Mouse (Mus musculus) embryo, embryonic 10 days (tissue): ENCODE results near the gene 4931406P16Rik.
"Not testable (repeated sequence)": the region's sequence is repeated elsewhere in the genome, so short reads cannot be mapped to it uniquely, and the experiment has no call there.

Experiments
- DNase-seq: peaks from one replicate; pipeline ENCODE4 v3.0.0-alpha.2; 2015; ENCODE audit warnings: low spot score

4931406P16Rik gene

GRCm38 (mm10) chr7:34208027-34208745, 105.2 kb downstream of the 4931406P16Rik start:
- DNase-seq, result no peak

- no peak for DNase-seq
Measured at GRCm38 (mm10) chr7:34206331-34206730, 107.0 kb downstream of the 4931406P16Rik start.

DNA sequence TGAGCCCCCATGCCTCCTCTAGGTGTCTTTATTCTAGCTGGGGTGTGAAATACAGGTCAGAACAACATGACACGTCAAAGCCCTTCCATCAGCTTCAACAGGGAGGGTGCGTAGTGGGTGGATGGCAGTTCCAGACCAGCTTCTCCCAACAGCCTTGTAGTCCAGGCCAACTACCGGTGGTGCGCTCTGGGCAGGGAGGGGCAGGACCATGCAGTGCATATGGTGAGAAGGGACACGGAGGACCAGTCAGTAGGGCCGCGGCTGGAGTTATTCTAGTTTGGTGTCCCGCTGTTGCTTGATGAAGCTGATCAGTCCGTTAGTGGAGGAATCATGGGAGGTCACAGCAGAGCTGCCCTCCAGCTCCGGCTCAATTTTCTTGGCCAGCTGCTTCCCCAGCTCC, 111.2 kb downstream of the 4931406P16Rik start:
- DNase-seq, result not testable (repeated sequence)

GRCm38 (mm10) chr7:34200829-34201228, 112.5 kb downstream of the 4931406P16Rik start:
- no peak for DNase-seq

DNA sequence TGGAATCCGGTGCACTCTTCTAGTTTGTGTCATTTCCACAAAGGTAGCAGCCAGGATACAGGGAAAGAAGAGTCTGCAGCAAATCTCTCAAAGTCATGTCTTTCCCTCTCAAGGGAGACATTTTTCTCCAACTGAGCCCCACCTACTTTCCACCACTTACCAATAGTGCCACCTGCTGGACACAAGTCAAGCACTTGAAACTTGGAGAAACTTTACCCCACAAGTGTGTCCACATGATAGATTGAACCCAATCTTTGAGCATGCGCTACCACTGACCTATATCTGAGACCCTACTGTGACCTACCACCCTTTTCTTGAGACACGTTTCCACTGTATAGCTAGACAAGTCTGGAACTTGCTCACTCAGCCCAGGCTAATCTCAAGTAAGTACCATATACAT, 115.0 kb downstream of the 4931406P16Rik start:
- peak; percentile 49 for DNase-seq

DNA sequence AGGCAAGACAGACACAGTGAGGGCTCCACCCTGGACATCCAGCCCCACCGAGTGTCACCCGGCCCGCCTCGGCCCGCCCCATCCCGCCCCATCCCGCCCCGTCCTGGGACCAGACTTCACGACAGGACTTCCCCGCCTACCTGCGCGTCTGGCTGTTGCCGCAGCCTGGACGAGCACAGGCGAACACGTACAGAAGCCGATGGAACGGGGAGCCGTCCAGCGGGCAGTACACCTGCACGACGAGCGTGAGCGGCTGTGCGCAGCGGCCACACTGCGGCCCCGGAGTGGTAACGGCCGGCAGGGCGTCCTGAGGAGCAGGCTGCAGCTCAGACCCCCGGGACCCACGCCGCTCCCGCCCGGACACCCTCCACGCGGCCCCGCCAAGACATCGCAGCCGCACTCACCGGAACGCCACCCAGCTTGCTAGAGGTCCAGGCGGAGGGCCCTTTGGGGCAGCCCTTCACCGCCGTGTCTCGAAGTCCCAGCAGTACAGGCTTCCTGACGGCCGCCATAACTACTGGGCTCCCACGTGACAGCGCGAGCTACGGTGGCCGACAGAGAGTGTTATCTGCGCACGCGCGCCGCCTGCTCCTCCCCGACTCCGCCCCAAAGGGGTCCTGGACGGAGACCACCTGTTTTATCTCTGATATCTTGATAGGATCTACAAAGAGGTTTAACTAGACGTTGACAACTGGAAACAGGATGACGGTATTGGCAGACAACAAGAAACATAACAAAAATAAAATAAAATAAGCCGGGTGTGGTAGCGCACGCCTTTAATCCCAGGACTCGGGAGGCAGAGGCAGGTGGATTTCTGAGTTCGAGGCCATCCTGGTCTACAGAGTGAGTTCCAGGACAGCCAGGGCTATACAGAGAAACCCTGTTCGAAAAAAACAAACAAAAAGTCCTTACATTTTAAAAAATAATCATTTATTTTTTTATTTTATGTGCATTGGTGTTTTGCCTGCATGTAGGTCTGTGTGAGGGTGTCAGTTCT, 116.9 kb downstream of the 4931406P16Rik start, which contains the start of gene Pdcd2l:
Gene Pdcd2l (minus strand): TSS at position 530 of the 997 bp plus-strand sequence.
- DNase-seq, result peak; percentile 97

DNA sequence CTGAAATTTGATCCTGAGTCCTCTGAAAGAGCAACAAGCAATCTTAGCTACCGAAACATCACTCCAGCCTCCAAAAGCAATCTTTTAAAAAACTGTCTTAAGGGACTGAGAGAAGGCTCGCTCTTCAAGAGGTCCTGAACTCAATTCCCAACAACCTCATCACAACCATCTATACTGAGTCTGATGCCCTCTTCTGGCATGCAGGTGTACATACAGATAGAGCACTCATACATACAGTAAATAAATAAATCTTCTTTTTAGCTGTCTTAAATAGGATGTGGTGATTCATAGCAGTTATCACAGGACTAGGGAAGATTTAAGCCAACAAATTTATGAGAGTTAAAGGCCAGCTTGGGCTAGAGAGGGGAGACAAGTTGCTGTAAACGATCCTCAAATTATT, 117.7 kb downstream of the 4931406P16Rik start:
- peak; percentile 35 for DNase-seq

GRCm38 (mm10) chr7:34192825-34193224, 120.5 kb downstream of the 4931406P16Rik start:
- no peak for DNase-seq

GRCm38 (mm10) chr7:34189376-34189989, 123.9 kb downstream of the 4931406P16Rik start:
- DNase-seq, result no peak
